Mouse (Mus musculus) olfactory bulb, adult 2 months (tissue): ENCODE measurements around the gene Lrpap1. TPM values are rescaled to one million over a fixed set of nuclear protein-coding genes. Genes with fewer than 3 reads are reported as not detected.

Source experiments
- H3K27ac ChIP-seq: fragments of 200-500 bp; 2 replicates; pipeline ENCODE4 v1.5.1; 2012; ENCODE audit warnings: low read depth, low read length; ENCODE audit not compliant: insufficient read depth
- H3K4me1 ChIP-seq: fragments of 200-500 bp; 2 replicates; pipeline ENCODE4 v1.6.1; 2012; ENCODE audit warnings: low read length; ENCODE audit not compliant: control insufficient read depth, insufficient read depth
- H3K4me3 ChIP-seq: fragments of 200-500 bp; 2 replicates; pipeline ENCODE4 v1.5.1; 2012; ENCODE audit warnings: mild to moderate bottlenecking, low read depth, low read length, moderate library complexity; ENCODE audit not compliant: insufficient read depth
- CTCF ChIP-seq: fragments of 200-500 bp; IDR thresholded peaks from 2 replicates; pipeline ENCODE4 v1.5.1; 2012; ENCODE audit warnings: low read depth, mild to moderate bottlenecking, low read length, moderate library complexity; ENCODE audit not compliant: insufficient read depth
- POLR2A ChIP-seq: fragments of 200-500 bp; IDR thresholded peaks from 2 replicates; pipeline ENCODE4 v1.6.1; 2012; ENCODE audit warnings: mild to moderate bottlenecking, low read depth, low read length, moderate library complexity; ENCODE audit not compliant: insufficient read depth
- WGBS: fragments of 180-500 bp; shearing (Covaris S2); methylation state at CpG from one replicate; pipeline ENCODE4 v1.1.7; 2018; 5-methylcytosine and 5-hydroxymethylcytosine counted together
- polyA plus RNA-seq: library from polyadenylated mRNA; stranded (reverse); fragments of >200 nt; gene quantifications from 2 replicates; pipeline ENCODE4 v1.2.4, GENCODE M21; 2012; ENCODE audit warnings: low replicate concordance; ENCODE audit not compliant: missing spikeins, insufficient read depth, insufficient read length

Lrpap1 gene
- polyA plus RNA-seq, 1 experiment, result not detected

GRCm38 (mm10) chr5:35104183-35104959 lies 1.2 kb downstream of the Lrpap1 start:
- Histone ChIP-seq H3K4me3 (peak overlapping the region; percentile 19; the same call in 1 of the 2 replicates), H3K27ac (no peak overlapping the region), H3K4me1 (peaks cover 19% of the 10 kb centered on the region)
- 64% methylated on average over 8 of the region's 8 CpGs for WGBS
- no peak for TF ChIP-seq POLR2A
- no peak for TF ChIP-seq CTCF

GRCm38 (mm10) chr5:35103528-35103927 lies 2.0 kb downstream of the Lrpap1 start:
- no peak overlapping the region for H3K27ac ChIP-seq
- no peak overlapping the region; the same call in 1 of the 2 replicates for H3K4me3 ChIP-seq
- no peak for TF ChIP-seq CTCF
- H3K4me1 ChIP-seq, result peaks cover 19% of the 10 kb centered on the region
- WGBS, result 87% methylated on average over 2 of the region's 2 CpGs

DNA sequence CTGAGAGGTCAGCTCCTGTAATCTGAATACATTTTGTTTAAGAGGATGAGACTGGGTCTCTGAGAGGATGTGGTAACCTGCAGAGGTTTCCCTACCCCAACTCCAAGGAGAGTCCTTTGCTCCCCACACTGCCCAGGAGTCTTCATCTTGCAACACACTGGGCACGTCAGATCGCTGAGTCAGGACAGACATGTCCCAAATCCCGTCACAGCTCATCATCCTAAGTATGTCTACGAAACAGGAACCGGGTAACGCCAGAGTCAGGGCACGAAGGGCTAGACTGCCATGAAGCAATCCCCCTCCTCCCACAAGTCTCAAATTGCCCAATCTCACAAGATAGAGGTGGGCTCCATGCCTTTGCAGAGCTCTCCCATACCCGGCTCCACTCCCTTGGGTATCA lies 2.5 kb downstream of the Lrpap1 start:
- no peak overlapping the region for H3K27ac ChIP-seq
- peaks cover 19% of the 10 kb centered on the region for H3K4me1 ChIP-seq
- H3K4me3 ChIP-seq, result no peak overlapping the region
- TF ChIP-seq CTCF (0 out of 2 replicates have a peak, but pooled peaks have one; percentile 8), POLR2A (no peak)
- WGBS, result 91% methylated on average over 8 of the region's 8 CpGs

DNA sequence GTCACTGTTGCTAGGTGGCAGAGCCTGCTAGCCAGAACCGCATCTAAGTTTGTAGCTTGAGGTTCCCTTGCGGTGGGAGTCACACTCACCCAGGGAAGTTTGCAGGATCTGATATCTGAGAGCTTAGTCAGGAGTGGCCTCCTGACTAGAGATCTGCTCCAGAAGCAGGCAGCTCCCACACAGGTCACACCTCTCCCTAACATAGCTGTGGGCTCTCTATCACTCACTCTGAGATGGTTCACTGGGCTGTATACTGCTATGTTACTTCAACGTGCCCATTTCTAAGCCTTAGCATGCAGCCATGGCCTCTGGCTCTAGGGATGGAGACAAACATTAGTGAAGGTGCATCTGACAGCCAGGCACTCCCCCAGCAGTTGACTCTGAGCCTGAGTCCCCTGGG lies 13.9 kb downstream of the Lrpap1 start:
- Histone ChIP-seq H3K4me1 (no peaks in the 10 kb centered on the region), H3K27ac (no peak overlapping the region), H3K4me3 (no peak overlapping the region)
- 79% methylated on average over 3 of the region's 3 CpGs for WGBS
- TF ChIP-seq CTCF (no peak), POLR2A (no peak)

DNA sequence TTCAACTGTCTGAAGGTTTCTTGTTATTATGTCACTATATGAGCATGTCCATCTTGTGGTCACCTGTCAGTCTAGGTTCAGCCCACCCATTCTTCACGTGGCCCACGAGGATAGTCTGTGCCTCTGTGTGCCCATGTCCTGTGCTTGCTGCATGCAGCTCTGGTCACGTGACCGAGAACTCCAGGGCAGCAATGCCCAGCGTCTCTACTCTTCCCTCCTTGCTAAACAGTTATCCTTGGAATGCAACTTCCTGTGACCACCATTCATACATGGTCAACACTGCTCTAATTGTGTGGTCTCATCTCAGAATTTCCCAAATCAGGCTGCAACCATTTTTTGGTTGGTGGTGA lies 16.0 kb downstream of the Lrpap1 start:
- WGBS, result 86% methylated on average over 5 of the region's 5 CpGs
- Histone ChIP-seq H3K27ac (no peak overlapping the region), H3K4me1 (no peaks in the 10 kb centered on the region), H3K4me3 (no peak overlapping the region)
- TF ChIP-seq POLR2A (no peak), CTCF (no peak)

DNA sequence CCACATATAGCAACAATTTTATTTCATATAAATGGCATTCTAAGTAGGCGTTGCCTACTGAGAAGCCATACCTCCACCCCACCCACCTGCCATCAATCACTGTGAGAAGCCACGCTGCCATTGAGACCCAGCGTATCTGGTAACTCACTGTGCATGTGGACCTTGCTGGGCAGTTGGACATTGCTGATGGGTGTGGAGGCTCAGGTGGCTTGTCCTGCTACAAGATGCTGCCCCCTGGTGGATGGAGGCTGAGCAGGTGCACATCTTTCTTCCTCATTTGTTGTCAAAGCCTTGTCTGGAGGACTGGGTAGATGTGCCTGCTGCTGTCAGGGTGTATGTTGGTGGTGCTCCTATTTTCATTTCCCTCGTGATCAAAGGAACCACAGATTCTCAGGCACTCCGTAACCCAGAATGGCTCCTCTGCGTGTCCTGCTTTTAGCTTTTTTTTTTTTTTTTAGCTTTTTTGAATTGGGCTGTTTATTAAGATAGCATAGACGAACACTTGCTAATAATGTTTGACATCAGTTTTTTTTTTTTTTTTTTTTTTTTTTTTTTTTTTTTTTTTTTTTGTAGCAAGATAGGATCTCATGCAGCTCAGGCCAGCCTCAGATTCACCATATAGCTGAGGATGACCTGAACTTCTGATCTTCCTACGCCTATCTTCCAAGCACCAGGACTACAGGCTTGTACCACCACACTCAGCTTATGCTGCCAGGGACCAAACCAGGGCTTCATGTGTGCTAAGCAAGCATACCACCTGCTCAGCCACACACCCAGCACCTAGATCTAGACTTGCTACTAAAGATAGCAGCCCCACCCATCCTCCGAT lies 16.6 kb downstream of the Lrpap1 start:
- WGBS, result 74% methylated on average over 9 of the region's 9 CpGs
- Histone ChIP-seq H3K4me1 (no peaks in the 10 kb centered on the region), H3K27ac (no peak overlapping the region), H3K4me3 (no peak overlapping the region)
- TF ChIP-seq POLR2A (no peak), CTCF (peak; percentile 38; the same call in 1 of the 2 replicates)

GRCm38 (mm10) chr5:35084913-35085312 lies 20.7 kb downstream of the Lrpap1 start:
- no peak overlapping the region for H3K4me3 ChIP-seq
- TF ChIP-seq CTCF (no peak), POLR2A (no peak)
- no peak overlapping the region for H3K27ac ChIP-seq
- no peaks in the 10 kb centered on the region for H3K4me1 ChIP-seq
- WGBS, result 86% methylated on average over 3 of the region's 3 CpGs

GRCm38 (mm10) chr5:35079101-35079500 lies 26.5 kb downstream of the Lrpap1 start:
- Histone ChIP-seq H3K4me1 (0 out of 2 replicates have a peak, but pooled peaks cover under 1% of the 10 kb centered on the region), H3K27ac (no peak overlapping the region), H3K4me3 (no peak overlapping the region)
- WGBS, result 71% methylated on average over 18 of the region's 18 CpGs
- TF ChIP-seq POLR2A (no peak), CTCF (no peak)

DNA sequence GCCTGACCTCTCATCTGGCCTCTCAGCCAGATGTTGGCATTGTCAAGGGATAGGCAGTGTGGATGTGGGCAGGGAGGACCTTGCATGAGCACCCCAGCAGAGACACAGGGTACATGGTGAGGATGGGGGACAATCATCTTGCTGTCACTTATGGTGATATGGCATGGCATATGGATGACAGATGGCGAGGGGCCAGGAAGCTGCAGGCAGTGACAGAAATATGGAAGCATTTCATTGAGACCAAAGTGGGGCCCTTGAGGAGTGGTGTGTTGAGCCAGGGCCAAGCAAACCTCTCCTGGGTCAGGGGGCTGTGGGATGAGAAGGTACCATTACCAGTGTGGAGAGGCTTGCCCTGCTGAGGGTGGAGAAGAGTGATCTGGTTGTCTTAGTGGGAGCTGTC lies 29.2 kb downstream of the Lrpap1 start:
- no peak for TF ChIP-seq CTCF
- no peak for TF ChIP-seq POLR2A
- no peak overlapping the region for H3K27ac ChIP-seq
- WGBS, result 88% methylated on average over 1 of the region's 1 CpGs
- H3K4me3 ChIP-seq, result no peak overlapping the region
- 0 out of 2 replicates have a peak, but pooled peaks cover 4% of the 10 kb centered on the region for H3K4me1 ChIP-seq
